Mouse (Mus musculus): ENCODE results near the gene Cyp11a1. TPM values are rescaled to one million over a fixed set of nuclear protein-coding genes. Genes with fewer than 3 reads are reported as not detected.

Cyp11a1 gene
- total RNA-seq, 2 experiments from 2014 or later = 0.17 to 0.63 TPM

DNA sequence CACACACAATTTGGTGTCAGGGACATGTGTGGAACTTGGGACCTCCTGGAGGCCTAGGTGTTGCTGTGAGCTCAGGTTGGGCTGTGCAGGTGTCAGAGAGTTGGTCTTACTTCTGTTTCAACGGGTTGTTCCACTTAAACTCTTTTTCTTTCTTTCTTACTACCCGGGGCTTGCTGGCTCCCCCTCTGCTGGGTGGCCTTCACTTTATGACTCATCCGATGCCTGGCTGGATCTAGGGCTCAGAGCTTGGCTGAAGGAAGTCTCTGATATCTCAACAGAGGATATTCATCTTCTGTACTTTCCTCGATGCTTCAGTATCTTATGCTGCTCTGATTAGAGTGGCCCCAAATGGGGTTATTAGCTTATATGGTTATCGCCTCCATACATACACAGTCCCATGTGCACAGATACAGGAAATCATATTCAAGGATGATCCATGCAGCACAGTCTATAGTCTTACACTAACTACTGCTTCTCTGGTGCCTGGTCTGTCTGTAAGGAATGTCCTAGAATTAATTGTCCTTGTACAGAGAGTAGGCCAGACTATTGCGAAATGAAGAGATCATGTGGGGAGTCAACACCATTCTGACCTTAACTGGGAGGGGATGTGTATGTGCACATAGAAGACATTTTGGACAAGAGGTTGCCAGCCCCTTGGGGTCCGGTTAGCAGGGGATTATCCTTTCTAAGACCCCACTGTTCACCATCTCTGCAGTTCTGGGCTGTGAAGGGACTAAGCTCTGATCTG is 29.9 kb downstream of the Cyp11a1 start:
- intact Hi-C loops (cut with DNase I) = loop anchor here (10.0 kb wide), 1 partner anchor 329 kb away; no protein-coding TSS in a partner anchor
- no peak for DNase-seq

GRCm38 (mm10) chr9:58036961-58037360 is 30.8 kb downstream of the Cyp11a1 start:
- intact Hi-C loops (cut with DNase I) = loop anchor here (10.0 kb wide), 1 partner anchor 328 kb away; no protein-coding TSS in a partner anchor
- no peak for DNase-seq

DNA sequence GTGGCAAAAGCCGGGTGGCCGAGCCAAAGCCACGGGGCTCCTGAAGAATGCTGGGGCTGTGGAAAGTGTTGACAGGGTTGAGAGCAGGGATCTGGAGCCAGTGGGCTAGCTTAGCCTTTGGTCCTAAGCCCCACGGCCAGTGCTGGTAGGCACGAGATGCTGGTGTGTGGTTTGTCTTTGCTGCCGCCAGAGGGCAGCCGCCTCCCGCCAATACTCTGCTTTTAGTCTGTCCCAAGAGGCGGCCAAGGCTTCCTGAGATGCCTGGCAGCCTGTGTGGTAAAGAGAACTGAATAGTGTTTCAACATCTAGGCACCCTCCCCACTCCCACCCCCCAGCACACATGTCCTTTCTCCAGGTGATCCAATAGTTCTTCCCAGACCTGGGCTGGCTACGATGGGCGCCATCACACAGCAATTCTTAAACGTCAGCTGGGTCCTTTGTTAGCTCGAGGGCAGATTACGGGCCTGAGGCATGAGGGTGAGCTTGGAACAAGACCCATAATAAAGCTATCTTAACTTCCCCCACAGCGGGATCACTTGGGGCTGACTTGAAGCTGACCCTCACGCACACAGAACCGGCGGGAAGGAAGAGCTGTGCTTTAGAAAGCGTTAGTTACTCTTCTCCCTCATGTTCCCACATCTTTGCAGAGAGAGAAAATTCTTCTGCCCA is 32.4 kb downstream of the Cyp11a1 start:
- intact Hi-C loops (cut with DNase I) = loop anchor here (1.0 to 10.0 kb wide), 2 partner anchors 166 to 326 kb away; partner anchors contain the start of genes Islr and Islr2
- peak; percentile 83 to 86 for DNase-seq

GRCm38 (mm10) chr9:58040977-58041376 is 34.8 kb downstream of the Cyp11a1 start:
- no peak for DNase-seq
- intact Hi-C loops (cut with DNase I) = loop anchor here (2.0 kb wide), 1 partner anchor 238 kb away; no protein-coding TSS in a partner anchor

DNA sequence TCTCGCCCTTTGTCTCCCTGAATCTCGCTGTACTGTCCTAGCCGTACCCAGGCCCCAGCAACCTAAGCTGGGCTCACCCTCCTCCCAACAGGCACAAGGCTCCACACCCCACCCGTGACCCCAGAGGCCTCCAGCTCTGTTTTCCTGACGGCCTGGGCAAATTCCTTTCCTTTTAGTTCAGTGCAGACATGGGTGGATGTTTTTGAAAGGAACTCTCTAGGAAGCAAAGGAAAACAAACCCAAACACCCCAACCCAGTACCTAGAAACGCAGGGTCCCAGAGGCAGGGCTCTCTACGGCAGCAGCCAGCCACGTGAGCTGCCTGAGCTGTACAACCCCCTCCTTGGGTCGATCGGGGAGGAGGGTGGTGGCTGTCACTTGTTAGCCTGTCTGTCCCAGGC is 36.2 kb downstream of the Cyp11a1 start:
- intact Hi-C loops (cut with DNase I) = no loop called here
- DNase-seq = peak; percentile 37 to 42

DNA sequence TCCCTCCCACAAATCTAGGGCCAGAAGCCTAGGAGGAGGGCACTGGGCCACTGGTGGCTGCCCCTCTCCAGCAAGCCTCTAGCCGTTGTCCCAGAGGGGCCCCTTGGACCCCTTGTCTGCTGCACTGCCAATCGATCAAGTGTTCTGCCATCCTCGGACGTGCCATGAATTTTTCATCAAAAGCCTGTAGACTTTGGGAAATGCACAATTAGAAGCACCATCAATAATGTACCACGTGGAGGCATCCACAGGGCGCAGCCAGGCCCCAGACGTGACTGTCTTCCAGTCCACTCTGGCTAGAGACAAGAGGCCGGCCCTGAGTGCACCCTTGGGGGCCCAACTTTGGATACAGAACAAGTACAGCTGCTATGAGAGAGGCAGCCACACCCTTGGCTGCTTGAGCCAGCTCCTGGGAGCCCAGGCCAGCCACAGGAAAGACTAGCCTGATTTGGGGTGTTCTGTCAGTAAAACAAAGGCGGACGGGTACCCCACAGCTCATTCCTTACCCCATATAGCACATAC is 37.3 kb downstream of the Cyp11a1 start:
- intact Hi-C loops (cut with DNase I) = no loop called here
- DNase-seq = peak; percentile 70 to 72

- intact Hi-C loops (cut with DNase I) = no loop called here
- DNase-seq = no peak
Observed at GRCm38 (mm10) chr9:58044828-58045227, 38.6 kb downstream of the Cyp11a1 start.

GRCm38 (mm10) chr9:58045646-58046045 is 39.4 kb downstream of the Cyp11a1 start:
- intact Hi-C loops (cut with DNase I) = no loop called here
- DNase-seq = no peak

DNA sequence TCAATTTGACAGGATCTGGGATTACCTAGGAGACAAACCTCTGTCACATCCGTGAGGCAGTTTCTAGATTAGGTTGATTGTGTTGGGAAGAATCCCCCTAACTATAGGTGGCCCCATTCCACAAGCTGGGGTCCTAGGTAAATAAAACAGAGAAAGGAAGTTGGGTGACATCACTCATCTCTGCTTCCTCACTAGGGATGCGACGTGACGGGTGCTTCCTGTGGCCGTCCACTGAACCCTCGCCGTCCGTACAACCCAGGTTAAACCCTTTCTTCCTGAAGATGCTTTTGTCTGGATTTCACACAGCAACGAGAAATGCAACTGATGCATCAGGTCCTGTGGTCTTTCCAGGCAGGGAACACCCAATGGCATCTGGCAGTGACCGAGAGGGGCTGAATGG is 40.9 kb downstream of the Cyp11a1 start:
- intact Hi-C loops (cut with DNase I) = no loop called here
- no peak for DNase-seq

DNA sequence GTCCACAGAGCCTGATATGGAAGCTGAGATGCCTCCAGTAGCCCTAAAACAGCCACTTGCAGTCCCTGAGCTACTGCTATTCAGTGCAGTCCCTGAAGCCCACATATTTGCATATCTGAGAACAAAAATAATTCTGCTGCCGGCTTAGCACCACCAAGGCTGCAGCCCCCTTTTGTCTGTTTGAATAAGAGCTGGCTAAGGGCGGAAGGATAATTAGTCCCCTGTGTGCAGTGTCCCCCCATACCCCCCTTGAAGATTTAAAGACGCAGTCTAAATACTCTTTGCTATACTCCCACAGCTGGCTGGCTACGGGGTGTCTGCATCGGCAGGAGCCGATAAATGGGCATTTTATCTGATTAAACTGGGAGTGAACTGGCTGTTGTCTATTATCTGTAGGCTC is 42.4 kb downstream of the Cyp11a1 start:
- DNase-seq = no peak
- intact Hi-C loops (cut with DNase I) = no loop called here

DNA sequence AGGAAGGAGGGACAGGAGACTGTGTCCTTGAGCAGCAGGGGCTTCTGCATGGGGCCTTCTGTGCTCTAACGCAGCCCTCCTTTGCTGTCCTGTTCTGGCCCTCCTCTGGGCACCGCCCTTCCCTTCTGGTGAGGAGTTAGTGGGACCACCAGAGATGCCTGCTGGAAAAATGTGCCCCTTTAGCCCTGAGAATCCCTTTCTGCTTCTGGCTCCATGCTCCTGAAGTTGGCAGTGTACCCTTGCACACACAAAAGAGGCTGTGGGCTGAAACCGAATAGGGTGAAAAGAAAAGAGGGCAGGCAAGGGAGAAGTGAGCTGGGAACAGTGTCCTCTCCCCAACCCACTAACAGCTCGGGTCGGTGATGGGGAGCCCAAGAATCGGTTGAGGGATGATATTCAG is 43.0 kb downstream of the Cyp11a1 start:
- intact Hi-C loops (cut with DNase I) = no loop called here

GRCm38 (mm10) chr9:58049861-58050260 is 43.6 kb downstream of the Cyp11a1 start:
- intact Hi-C loops (cut with DNase I) = no loop called here
- DNase-seq = no peak

More for the DNA sequence above, 43.0 kb downstream of the Cyp11a1 start:
- no peak for DNase-seq

GRCm38 (mm10) chr9:58051937-58052336 is 45.7 kb downstream of the Cyp11a1 start:
- intact Hi-C loops (cut with DNase I) = no loop called here
- DNase-seq = no peak

GRCm38 (mm10) chr9:58053102-58053501 is 46.9 kb downstream of the Cyp11a1 start:
- DNase-seq = peak; percentile 30 to 60
- intact Hi-C loops (cut with DNase I) = no loop called here

GRCm38 (mm10) chr9:58053544-58053943 is 47.3 kb downstream of the Cyp11a1 start:
- DNase-seq = no peak
- intact Hi-C loops (cut with DNase I) = no loop called here

DNA sequence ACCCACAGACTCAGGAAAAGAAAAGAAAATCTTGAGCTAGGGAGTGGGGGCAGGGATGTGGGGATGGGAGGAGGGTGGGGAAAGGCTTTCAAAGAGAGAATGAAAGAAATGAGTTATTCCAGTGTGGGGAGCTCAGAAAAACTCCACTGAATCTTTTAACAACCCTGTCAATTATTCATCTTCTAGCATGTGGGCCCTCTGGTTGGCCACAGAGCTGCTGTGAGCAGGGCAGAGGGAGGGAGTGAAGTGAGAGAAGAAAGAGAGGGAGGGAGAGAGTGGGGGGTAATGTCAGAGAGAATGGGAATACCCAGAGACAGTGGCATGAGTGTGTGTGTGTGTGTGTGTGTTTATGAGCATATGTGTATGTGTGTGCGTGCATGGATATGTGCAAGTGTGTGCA is 47.8 kb downstream of the Cyp11a1 start:
- DNase-seq = no peak
- intact Hi-C loops (cut with DNase I) = no loop called here

GRCm38 (mm10) chr9:58055666-58056065 is 49.5 kb downstream of the Cyp11a1 start:
- DNase-seq = no peak
- intact Hi-C loops (cut with DNase I) = no loop called here

DNA sequence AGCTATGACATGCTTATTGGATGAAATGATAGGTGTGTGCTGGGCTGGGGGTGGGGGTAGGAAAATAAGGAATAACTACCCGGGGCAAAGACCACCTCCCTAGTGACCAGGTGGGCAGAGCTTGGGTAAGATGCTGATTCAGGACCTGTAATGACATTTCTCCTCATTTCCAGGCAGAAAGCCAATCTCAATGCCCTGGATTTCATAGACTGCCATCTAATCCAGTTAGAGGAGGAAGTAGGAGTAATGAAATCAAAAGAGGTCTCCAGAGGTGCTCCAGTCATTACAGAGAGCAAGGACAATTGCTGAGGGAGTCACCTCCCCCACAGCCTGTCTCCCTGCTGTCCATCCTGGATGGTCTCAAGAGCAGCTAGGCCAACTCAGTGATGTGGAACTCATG is 53.7 kb downstream of the Cyp11a1 start:
- intact Hi-C loops (cut with DNase I) = no loop called here
- DNase-seq = no peak

GRCm38 (mm10) chr9:58060677-58061667 is 54.8 kb downstream of the Cyp11a1 start:
- intact Hi-C loops (cut with DNase I) = no loop called here

DNA sequence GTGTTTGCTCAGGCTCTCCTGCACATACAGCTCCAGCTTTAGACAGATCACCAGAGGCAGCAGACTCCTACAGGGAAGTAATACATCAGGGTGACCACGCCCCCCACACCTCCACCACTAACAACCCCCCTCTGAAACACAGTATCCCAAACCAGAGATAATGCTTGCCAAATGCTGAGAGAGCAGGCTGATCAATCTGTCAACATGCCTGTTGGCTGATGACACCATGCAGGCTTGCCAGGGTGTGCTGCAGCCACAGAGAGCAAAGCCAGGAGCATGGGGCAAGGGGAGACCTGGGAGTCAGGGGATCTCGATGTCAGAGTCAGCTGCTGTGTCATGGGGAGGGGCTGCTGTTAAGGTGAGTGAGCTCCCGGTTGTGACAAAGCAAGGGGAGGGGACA is 57.3 kb downstream of the Cyp11a1 start, which contains the start of gene Stra6:
Stra6 (plus strand) TSS at position 258 of the 400 bp plus-strand sequence.
- intact Hi-C loops (cut with DNase I) = no loop called here
- DNase-seq = no peak

More at GRCm38 (mm10) chr9:58060677-58061667, 54.8 kb downstream of the Cyp11a1 start:
- peak; percentile 72 to 81 for DNase-seq
